Mouse (Mus musculus): ENCODE measurements around the gene Ppp2r5e. TPM values are rescaled to one million over a fixed set of nuclear protein-coding genes. Genes with fewer than 3 reads are reported as not detected.
A peak's percentile ranks its signal among the peaks of the same experiment; 100 is the strongest.

Ppp2r5e gene
- polyA plus RNA-seq (2015; fragmentation: Nextera tagmentation; extraction: Ambion mirVana): 11.9 and 12.5 TPM in 2 replicates

DNA sequence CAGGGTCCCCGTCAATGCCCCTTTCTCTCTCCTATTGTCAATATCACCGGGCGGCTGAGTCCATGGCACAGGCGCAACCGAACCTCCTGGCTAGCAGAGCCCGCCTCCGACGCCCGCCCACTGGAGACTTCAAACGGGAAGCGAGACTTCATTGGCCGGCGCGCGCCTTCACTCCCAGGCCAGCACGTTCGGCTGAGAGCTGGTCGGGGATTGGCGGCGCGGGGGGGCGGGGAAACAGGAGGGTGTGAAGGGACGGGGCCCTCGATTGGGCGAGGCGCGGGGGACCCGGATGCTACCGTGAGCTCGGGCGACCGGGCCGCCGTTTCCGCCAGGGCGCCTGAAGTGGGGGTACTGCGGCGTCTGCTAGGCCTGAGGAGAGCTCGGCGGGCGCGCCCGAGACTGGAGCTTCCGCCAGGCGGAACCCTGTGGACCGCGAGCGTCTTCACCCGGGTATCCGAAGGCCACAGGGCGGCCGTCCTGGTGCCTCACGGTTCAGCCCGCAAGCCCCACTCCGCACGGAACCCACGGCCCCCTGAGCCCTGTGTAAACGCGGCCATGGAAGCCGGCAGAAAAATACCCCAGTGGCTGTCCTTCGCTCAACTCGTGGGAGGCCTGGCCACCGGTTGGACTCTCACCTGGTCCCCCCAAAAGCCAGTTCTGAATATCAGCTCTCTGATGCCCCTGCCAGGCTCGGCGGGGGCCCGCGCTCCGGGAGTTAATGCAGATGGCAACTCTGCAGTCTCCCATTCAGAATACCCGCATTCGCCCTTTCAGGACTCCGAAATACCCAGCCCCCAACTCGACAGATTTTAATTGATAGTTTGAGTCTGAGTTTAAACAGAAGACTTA, at the start of gene Ppp2r5e:
TSS of gene Ppp2r5e (minus strand) at position 92 of the 849 bp plus-strand sequence.
- Histone ChIP-seq H3K4me1 (peaks cover 3% of the 10 kb centered on the region; the same call in 1 of the 2 replicates), H3K27ac (peak within 1 kb of the TSS; percentile 97), H3K4me2 (peak within 1 kb of the TSS; percentile 71), H3K27me3 (replicated peaks) (no peaks in the 10 kb centered on the region), H3K4me3 (replicated peaks) (peak within 1 kb of the TSS; percentile 98), H3K9ac (peak within 1 kb of the TSS; percentile 97), H3K9me3 (no peaks in the 10 kb centered on the region), H3K36me3 (no peaks in the 10 kb centered on the region)
- peak; percentile 99 for ATAC-seq (ENCODE audit: insufficient read depth, low FRiP score, low read depth)
- WGBS: under 1% methylated on average over 68 of the region's 72 CpGs

DNA sequence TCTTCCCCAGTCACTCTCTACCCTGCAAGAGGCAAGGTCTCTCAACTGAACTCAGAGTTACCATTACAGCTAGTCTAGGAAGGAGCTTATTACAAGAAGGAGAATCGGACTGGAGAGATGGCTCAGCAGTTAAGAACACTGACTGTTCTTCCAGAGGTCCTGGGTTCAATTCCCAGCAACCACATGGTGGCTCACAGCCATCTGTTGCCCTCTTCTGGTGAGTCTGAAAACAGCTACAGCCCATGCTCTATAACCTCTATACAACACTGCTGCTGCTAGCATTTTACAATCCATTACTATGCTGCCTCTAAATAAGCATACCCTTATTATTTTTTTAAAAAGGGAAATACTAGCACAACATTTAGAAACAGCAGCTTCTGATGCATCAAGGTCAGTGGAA, 49.7 kb upstream of the Ppp2r5e start:
- H3K36me3 ChIP-seq: no peaks in the 10 kb centered on the region
- ATAC-seq (ENCODE audit: insufficient read depth, low FRiP score, low read depth): no peak

DNA sequence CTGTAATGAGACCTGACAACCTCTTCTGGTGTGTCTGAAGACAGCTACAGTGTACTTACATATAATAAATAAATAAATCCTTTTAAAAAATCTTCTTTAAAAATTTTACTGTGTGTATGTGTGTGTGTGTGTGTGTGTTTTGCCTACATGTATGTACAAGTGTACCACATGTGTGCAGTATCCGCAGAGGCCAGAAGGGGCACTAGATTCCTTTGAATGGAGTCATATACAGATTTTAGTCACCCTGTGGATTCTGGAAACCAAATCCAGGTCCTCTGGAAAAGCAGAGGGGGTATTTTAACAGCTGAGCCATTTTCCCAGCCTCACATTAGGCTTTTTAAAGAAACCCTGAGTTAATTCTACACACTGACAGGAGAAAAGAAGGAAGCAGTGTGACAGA, 45.7 kb upstream of the Ppp2r5e start:
- 93% methylated on average over 1 of the region's 1 CpGs for WGBS

More for the DNA sequence above, 49.7 kb upstream of the Ppp2r5e start:
- H3K4me3 ChIP-seq (replicated peaks): no peak overlapping the region
- no peak overlapping the region for H3K27ac ChIP-seq
- 89% methylated on average over 1 of the region's 1 CpGs for WGBS
- H3K27me3 ChIP-seq (replicated peaks): no peaks in the 10 kb centered on the region
- no peak overlapping the region for H3K4me2 ChIP-seq
- no peaks in the 10 kb centered on the region for H3K4me1 ChIP-seq
- H3K9me3 ChIP-seq: no peaks in the 10 kb centered on the region
- H3K9ac ChIP-seq: no peak overlapping the region

DNA sequence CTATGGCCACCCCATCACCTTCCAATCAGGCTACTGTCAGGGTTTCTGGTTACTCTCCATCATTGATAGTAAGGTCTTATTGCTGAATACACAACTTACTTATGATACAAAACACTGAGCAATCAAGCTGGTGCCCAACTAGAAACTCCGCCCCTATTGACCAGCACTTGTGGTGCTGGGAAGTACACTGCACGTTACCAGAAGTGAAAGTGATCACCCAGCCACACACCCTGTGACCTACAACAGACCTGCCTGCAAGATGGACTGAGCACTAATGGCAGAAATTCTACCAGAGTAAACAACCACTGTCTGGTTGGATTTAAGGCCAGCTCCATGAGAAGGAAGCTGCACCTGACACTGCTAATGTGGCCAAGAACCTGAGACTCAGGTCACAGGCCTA, 42.3 kb upstream of the Ppp2r5e start:
- no peak overlapping the region for H3K4me2 ChIP-seq
- H3K9ac ChIP-seq: no peak overlapping the region
- WGBS: 77% methylated on average over 2 of the region's 2 CpGs
- H3K27me3 ChIP-seq (replicated peaks): no peaks in the 10 kb centered on the region
- H3K36me3 ChIP-seq: no peaks in the 10 kb centered on the region
- H3K9me3 ChIP-seq: no peaks in the 10 kb centered on the region
- no peak for ATAC-seq (ENCODE audit: insufficient read depth, low FRiP score, low read depth)
- H3K27ac ChIP-seq: no peak overlapping the region
- H3K4me3 ChIP-seq (replicated peaks): no peak overlapping the region
- H3K4me1 ChIP-seq: no peaks in the 10 kb centered on the region

More for the DNA sequence above, 45.7 kb upstream of the Ppp2r5e start:
- ATAC-seq (ENCODE audit: insufficient read depth, low FRiP score, low read depth): no peak
- Histone ChIP-seq H3K4me1 (no peaks in the 10 kb centered on the region), H3K9me3 (no peaks in the 10 kb centered on the region), H3K27me3 (replicated peaks) (no peaks in the 10 kb centered on the region), H3K27ac (no peak overlapping the region), H3K9ac (no peak overlapping the region), H3K36me3 (no peaks in the 10 kb centered on the region), H3K4me3 (replicated peaks) (no peak overlapping the region), H3K4me2 (no peak overlapping the region)

DNA sequence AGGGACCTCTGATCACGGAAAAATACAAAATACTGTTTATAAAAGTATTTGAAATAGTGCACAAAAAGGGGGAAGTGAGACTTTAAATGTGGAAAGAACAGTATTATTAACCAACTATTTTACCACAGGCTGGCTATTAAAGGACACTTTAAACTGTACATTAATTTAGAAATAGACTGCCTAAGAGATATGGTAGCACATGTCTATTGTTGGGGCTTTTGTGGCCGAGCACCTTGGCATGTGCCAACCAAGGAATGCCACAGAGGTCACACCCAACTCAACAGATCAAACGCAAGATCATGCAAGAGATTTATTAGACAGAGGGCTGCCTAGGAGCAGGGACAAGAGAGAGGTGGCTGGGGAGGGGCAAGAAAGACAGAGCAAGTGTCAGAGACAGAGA, 41.1 kb upstream of the Ppp2r5e start:
- Histone ChIP-seq H3K4me3 (replicated peaks) (no peak overlapping the region), H3K9ac (no peak overlapping the region), H3K27ac (no peak overlapping the region), H3K27me3 (replicated peaks) (no peaks in the 10 kb centered on the region), H3K36me3 (0 out of 2 replicates have a peak, but pooled peaks cover 4% of the 10 kb centered on the region), H3K4me2 (no peak overlapping the region), H3K4me1 (no peaks in the 10 kb centered on the region), H3K9me3 (no peaks in the 10 kb centered on the region)
- ATAC-seq (ENCODE audit: insufficient read depth, low FRiP score, low read depth): no peak
- WGBS: 72% methylated on average over 3 of the region's 3 CpGs

DNA sequence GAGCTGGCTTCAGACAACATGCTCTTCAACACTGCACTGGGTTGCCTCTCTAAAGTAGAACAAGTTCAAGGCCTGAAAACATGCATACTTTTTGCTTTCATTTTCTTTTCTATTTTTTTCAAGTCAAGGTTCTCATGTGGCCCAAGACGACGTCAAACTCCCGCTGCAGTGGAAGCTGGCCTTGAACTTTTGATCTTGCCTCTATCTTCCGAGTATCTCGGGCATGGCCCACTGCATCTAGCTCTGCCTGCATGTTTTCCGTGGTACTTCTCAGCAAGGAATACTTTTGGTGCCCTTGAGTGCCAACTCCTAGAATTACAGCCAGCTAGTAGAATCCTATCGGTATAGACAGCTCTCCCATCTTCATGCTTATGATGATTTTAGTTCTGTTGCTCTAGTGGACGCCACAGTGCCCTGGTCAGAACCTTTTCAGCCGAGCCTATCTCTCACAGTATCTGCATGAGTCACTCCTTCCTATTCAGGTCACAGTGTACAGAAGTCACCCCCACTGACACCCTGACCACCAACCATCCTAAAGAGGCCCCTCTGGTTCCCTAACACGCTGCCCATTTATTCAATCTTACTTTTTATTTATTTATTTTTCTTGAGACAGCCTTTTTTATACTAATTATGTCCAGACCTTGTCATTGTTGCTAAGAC, 39.9 kb upstream of the Ppp2r5e start:
- H3K4me2 ChIP-seq: no peak overlapping the region
- H3K9ac ChIP-seq: no peak overlapping the region
- H3K9me3 ChIP-seq: no peaks in the 10 kb centered on the region
- 0 out of 2 replicates have a peak, but pooled peaks cover 4% of the 10 kb centered on the region for H3K36me3 ChIP-seq
- ATAC-seq (ENCODE audit: insufficient read depth, low FRiP score, low read depth): no peak
- H3K4me1 ChIP-seq: no peaks in the 10 kb centered on the region
- no peak overlapping the region for H3K4me3 ChIP-seq (replicated peaks)
- H3K27ac ChIP-seq: no peak overlapping the region
- 81% methylated on average over 10 of the region's 10 CpGs for WGBS
- H3K27me3 ChIP-seq (replicated peaks): no peaks in the 10 kb centered on the region

DNA sequence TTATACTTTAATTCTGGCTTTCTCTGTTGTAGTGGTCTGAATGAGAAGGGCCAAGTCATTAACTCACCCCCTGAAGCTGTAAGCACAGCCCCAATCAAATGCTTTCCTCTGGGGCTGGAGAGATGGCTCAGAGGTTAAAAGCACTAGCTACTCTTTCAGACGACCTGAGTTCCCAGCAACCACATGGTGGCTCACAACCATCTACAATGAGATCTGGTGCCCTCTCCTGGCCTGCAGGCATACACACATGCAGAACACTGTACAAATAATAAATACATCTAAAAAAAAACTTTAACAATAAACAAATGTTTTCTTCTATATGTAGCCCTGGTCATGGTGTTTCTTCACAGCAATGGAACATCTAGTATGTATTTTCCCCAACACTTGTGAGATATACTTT, 33.6 kb upstream of the Ppp2r5e start:
- Histone ChIP-seq H3K9me3 (no peaks in the 10 kb centered on the region), H3K4me1 (no peaks in the 10 kb centered on the region), H3K27me3 (replicated peaks) (no peaks in the 10 kb centered on the region), H3K4me2 (no peak overlapping the region), H3K36me3 (0 out of 2 replicates have a peak, but pooled peaks cover 4% of the 10 kb centered on the region), H3K9ac (no peak overlapping the region), H3K27ac (no peak overlapping the region), H3K4me3 (replicated peaks) (no peak overlapping the region)
- 53% methylated on average over 1 of the region's 1 CpGs for WGBS
- no peak for ATAC-seq (ENCODE audit: insufficient read depth, low FRiP score, low read depth)

DNA sequence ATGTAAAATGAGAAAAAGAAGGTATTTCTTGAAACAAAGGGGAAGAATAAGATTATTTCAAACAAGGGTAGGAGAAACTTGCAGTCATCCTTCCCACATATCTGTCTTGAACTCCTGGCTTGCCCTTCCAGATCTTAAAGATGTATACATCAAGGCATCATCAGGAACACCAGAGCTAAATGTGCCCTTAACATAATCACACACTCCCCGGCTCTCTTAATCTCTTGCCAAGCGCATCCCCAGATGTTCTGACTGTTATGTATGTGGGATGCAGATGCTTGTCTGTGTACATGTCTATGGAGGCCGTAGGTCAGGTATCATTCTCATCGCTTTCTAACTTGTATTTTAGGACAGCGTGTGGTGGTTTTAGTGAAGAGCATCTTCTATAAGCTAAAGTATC, 27.2 kb upstream of the Ppp2r5e start:
- no peaks in the 10 kb centered on the region for H3K9me3 ChIP-seq
- 88% methylated on average over 5 of the region's 5 CpGs for WGBS

DNA sequence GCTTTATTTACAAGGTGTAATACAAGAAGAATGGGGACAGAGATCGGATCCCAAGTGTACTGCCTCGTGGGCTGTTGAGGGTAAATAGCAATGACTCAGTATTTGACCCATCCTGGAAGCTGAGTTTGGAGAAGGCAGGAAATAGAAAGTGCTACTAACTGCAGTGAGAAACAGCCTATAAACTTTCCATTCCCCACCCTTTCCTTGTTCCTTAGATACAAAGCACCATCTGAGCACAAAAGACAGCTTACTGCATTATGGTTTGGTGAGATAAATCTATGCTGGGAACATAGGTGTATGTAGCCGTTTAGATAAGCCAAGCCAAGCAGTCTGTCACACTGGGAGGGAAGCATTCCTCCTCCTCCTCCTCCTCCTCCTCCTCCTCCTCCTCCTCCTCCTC, 26.8 kb upstream of the Ppp2r5e start:
- Histone ChIP-seq H3K36me3 (no peaks in the 10 kb centered on the region), H3K9ac (no peak overlapping the region), H3K4me2 (no peak overlapping the region), H3K4me1 (no peaks in the 10 kb centered on the region), H3K9me3 (no peaks in the 10 kb centered on the region), H3K4me3 (replicated peaks) (no peak overlapping the region), H3K27me3 (replicated peaks) (no peaks in the 10 kb centered on the region), H3K27ac (no peak overlapping the region)
- no peak for ATAC-seq (ENCODE audit: insufficient read depth, low FRiP score, low read depth)
- WGBS: 55% methylated on average over 3 of the region's 3 CpGs

More for the DNA sequence above, 27.2 kb upstream of the Ppp2r5e start:
- H3K36me3 ChIP-seq: no peaks in the 10 kb centered on the region
- H3K4me3 ChIP-seq (replicated peaks): no peak overlapping the region
- ATAC-seq (ENCODE audit: insufficient read depth, low FRiP score, low read depth): no peak
- H3K27ac ChIP-seq: no peak overlapping the region
- no peaks in the 10 kb centered on the region for H3K4me1 ChIP-seq
- H3K4me2 ChIP-seq: no peak overlapping the region
- no peaks in the 10 kb centered on the region for H3K27me3 ChIP-seq (replicated peaks)
- H3K9ac ChIP-seq: no peak overlapping the region

DNA sequence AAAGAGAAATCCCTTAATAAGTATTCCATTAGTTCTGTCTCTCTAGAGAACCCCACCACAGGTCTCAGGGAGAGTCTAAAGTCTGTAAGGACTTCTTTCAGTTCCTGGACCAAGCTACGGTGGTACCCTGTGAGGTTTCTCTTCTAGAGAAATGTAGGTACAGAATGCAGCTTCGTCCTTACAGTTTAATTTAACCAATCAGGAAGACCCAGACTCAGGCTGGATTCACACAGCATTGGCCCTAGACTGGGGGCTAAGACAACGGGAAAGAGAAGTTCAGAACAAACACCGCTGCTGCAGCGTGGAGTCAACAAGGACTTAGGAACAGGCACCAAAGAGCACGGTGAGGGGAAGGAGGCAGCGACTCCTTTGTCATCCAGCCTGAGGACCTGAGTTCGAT, 20.8 kb upstream of the Ppp2r5e start:
- Histone ChIP-seq H3K27me3 (replicated peaks) (no peaks in the 10 kb centered on the region), H3K4me2 (no peak overlapping the region), H3K4me1 (no peaks in the 10 kb centered on the region), H3K9ac (no peak overlapping the region), H3K27ac (no peak overlapping the region), H3K36me3 (no peaks in the 10 kb centered on the region), H3K9me3 (no peaks in the 10 kb centered on the region), H3K4me3 (replicated peaks) (no peak overlapping the region)
- WGBS: 62% methylated on average over 8 of the region's 8 CpGs
- no peak for ATAC-seq (ENCODE audit: insufficient read depth, low FRiP score, low read depth)

DNA sequence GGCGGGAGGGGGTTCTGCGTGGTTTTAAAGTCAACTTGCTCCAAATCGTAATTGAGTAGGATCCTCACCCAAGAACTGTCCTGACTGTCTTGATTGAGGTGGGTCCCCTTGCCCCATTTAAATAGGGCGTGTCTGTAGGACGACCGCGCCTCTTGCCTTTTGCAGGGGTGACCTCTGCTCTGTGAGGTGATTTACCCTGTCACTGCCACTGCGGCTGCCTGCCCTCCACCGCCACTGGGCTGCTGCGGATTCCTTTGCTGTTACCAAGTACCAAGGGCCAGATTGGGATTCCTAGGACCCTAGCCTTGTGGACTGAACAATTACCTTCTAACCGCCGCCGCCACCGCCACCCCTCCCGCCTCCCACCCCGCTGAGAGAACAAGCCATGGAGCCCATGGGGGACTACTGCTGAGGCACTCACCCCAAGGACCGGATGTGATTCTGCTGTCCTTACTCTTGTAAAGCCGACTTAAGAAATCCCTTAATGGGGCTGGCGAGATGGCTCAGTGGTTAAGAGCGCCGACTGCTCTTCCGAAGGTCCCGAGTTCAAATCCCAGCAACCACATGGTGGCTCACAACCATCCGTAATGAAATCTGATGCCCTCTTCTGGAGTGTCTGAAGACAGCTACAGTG, 20.2 kb upstream of the Ppp2r5e start:
- H3K36me3 ChIP-seq: no peaks in the 10 kb centered on the region
- no peaks in the 10 kb centered on the region for H3K4me1 ChIP-seq
- no peak overlapping the region for H3K27ac ChIP-seq
- 7% methylated on average over 24 of the region's 24 CpGs for WGBS
- no peaks in the 10 kb centered on the region for H3K27me3 ChIP-seq (replicated peaks)
- H3K4me2 ChIP-seq: peak overlapping the region; percentile 57
- ATAC-seq (ENCODE audit: insufficient read depth, low FRiP score, low read depth): no peak
- H3K9ac ChIP-seq: no peak overlapping the region
- H3K4me3 ChIP-seq (replicated peaks): peak overlapping the region; percentile 29
- no peaks in the 10 kb centered on the region for H3K9me3 ChIP-seq

DNA sequence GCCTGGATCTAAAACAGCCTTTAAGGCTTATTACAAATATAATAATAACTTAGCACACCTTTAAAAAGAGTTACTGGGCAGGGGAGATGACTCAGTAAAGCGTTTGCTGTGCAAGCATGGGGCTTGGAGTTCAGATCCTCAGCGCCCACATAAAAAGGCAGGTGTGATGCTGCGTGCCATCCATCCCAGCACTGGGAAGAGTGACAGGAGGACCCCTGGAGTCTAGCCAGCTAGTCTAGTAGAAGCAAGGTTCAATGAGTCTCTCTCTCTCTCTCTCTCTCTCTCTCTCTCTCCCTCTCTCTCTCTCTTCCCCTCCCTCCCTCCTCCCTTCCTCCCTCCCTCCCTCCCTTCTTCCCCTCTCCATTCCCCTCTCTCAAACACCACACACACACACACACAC, 19.5 kb upstream of the Ppp2r5e start:
- no peaks in the 10 kb centered on the region for H3K4me1 ChIP-seq
- no peaks in the 10 kb centered on the region for H3K9me3 ChIP-seq
- H3K4me3 ChIP-seq (replicated peaks): no peak overlapping the region
- no peak for ATAC-seq (ENCODE audit: insufficient read depth, low FRiP score, low read depth)
- no peaks in the 10 kb centered on the region for H3K27me3 ChIP-seq (replicated peaks)
- no peak overlapping the region for H3K4me2 ChIP-seq
- no peaks in the 10 kb centered on the region for H3K36me3 ChIP-seq
- WGBS: 50% methylated on average over 3 of the region's 3 CpGs
- no peak overlapping the region for H3K9ac ChIP-seq
- H3K27ac ChIP-seq: no peak overlapping the region

All from stomach, embryonic 15.5 days (tissue).